Mouse (Mus musculus): ENCODE data around the gene Abcg8. TPM values are rescaled to one million over a fixed set of nuclear protein-coding genes. Genes with fewer than 3 reads are reported as not detected.

Abcg8 gene
- polyA plus RNA-seq, 1 experiment from 2014 or later, result not detected

- Histone ChIP-seq H3K9ac (ENCODE audit: low read length) (no peak overlapping the region), H3K4me1 (ENCODE audit: control insufficient read depth, insufficient read depth, low read length) (peaks cover 6% of the 10 kb centered on the region; the same call in 1 of the 2 replicates), H3K36me3 (ENCODE audit: control insufficient read depth, insufficient read depth, low read length) (no peaks in the 10 kb centered on the region; the same call in 1 of the 2 replicates), H3K4me3 (ENCODE audit: low read depth, low read length) (no peak overlapping the region), H3K27me3 (ENCODE audit: control insufficient read depth, insufficient read depth, low read length) (no peaks in the 10 kb centered on the region), H3K27ac (ENCODE audit: low read depth, low read length) (no peak overlapping the region), H3K4me2 (ENCODE audit: low read depth) (no peak overlapping the region), H3K9me3 (ENCODE audit: control insufficient read depth, low read length) (no peaks in the 10 kb centered on the region)
- 78% methylated on average over 7 of the region's 7 CpGs for WGBS
- DNase-seq (ENCODE audit: low spot score), result no peak
- no peak for ATAC-seq (ENCODE audit: insufficient read depth, low FRiP score, low TSS enrichment)
Measured at GRCm38 (mm10) chr17:84708818-84709217, 32.7 kb downstream of the Abcg8 start.

DNA sequence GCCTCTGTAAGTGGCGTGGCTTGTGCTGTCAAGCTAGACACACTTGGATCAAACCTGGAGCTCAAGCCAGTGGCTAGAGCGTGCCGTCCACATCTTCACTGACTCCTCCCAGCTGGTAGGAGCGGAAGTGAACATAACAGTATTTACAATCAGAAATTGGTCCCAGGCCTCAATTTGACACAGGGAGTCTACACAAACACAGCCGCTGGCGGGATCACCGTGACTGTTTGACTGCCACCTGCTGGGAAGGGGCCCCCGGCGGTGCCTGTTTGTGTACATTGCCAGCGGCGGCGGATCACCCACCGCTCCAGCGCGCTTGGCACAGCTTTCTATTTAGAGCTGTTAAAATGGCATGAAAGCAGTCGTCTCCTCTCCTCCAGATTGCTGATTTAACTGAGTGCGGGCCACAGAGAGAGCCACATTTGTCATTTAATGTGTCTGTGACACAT is 33.3 kb downstream of the Abcg8 start:
- Histone ChIP-seq H3K4me1 (ENCODE audit: control insufficient read depth, insufficient read depth, low read length) (peaks cover 6% of the 10 kb centered on the region; the same call in 1 of the 2 replicates), H3K4me2 (ENCODE audit: low read depth) (no peak overlapping the region), H3K36me3 (ENCODE audit: control insufficient read depth, insufficient read depth, low read length) (no peaks in the 10 kb centered on the region; the same call in 1 of the 2 replicates), H3K27ac (ENCODE audit: low read depth, low read length) (no peak overlapping the region), H3K9me3 (ENCODE audit: control insufficient read depth, low read length) (no peaks in the 10 kb centered on the region), H3K4me3 (ENCODE audit: low read depth, low read length) (no peak overlapping the region), H3K9ac (ENCODE audit: low read length) (no peak overlapping the region), H3K27me3 (ENCODE audit: control insufficient read depth, insufficient read depth, low read length) (no peaks in the 10 kb centered on the region)
- ATAC-seq (ENCODE audit: insufficient read depth, low FRiP score, low TSS enrichment), result peak; percentile 41; the same call in 1 of the 2 replicates
- WGBS, result 38% methylated on average over 17 of the region's 17 CpGs
- peak; percentile 69 for DNase-seq (ENCODE audit: low spot score)

DNA sequence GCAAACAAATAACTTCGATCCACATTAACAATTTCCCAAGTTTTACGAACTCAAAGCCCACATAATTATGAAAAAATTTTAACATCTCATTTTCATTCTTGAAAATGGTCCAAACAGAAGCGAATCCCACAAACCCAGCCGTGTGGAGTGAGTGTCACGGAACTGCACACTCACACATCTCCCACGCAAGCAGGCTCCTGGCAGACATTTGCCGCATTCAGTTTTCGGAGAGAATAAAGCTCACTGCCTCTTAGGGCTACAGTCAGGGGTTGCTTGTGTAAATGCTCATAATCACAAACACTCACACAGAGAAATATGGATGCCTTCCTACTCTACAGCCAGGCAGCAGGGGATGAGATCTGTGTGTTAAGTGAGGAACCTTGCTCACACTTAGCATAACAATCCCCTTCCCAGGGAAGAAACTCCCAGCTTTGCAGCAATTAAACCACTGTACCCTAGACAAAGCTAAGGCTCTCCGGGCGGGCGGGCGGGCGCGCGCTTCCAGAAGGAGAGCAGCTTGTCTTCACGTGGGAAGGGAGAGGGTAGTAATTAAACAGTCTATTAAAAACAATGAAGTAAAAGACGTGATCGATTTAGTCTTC is 37.6 kb downstream of the Abcg8 start:
- Histone ChIP-seq H3K9ac (ENCODE audit: low read length) (no peak overlapping the region), H3K27ac (ENCODE audit: low read depth, low read length) (no peak overlapping the region), H3K9me3 (ENCODE audit: control insufficient read depth, low read length) (no peaks in the 10 kb centered on the region), H3K4me1 (ENCODE audit: control insufficient read depth, insufficient read depth, low read length) (peaks cover 6% of the 10 kb centered on the region; the same call in 1 of the 2 replicates), H3K27me3 (ENCODE audit: control insufficient read depth, insufficient read depth, low read length) (no peaks in the 10 kb centered on the region), H3K4me2 (ENCODE audit: low read depth) (no peak overlapping the region), H3K36me3 (ENCODE audit: control insufficient read depth, insufficient read depth, low read length) (no peaks in the 10 kb centered on the region), H3K4me3 (ENCODE audit: low read depth, low read length) (no peak overlapping the region)
- WGBS, result 79% methylated on average over 18 of the region's 18 CpGs
- ATAC-seq (ENCODE audit: insufficient read depth, low FRiP score, low TSS enrichment), result no peak
- no peak for DNase-seq (ENCODE audit: low spot score)

DNA sequence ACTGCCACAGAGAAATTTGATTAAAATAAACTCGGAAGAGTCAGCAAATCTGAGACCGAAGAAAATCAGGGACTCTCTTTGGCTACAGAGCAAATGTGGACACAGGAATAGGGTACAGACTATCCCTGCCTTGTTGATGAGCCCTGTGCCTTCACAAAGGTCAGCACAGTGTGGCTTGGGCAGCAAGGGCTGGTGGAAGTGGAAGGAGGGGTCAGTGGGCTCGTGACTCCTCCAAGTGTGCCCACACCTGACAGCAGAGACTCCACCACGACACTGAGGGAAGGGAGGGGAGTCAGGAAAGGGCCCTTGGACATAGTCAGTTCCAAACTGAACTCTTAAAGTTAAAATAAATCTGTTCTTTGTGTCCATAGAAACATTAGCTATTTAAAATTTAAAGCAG is 38.8 kb downstream of the Abcg8 start:
- Histone ChIP-seq H3K4me1 (ENCODE audit: control insufficient read depth, insufficient read depth, low read length) (no peaks in the 10 kb centered on the region), H3K4me3 (ENCODE audit: low read depth, low read length) (no peak overlapping the region), H3K4me2 (ENCODE audit: low read depth) (no peak overlapping the region), H3K27ac (ENCODE audit: low read depth, low read length) (no peak overlapping the region), H3K27me3 (ENCODE audit: control insufficient read depth, insufficient read depth, low read length) (no peaks in the 10 kb centered on the region), H3K9me3 (ENCODE audit: control insufficient read depth, low read length) (no peaks in the 10 kb centered on the region), H3K36me3 (ENCODE audit: control insufficient read depth, insufficient read depth, low read length) (no peaks in the 10 kb centered on the region), H3K9ac (ENCODE audit: low read length) (no peak overlapping the region)
- 64% methylated on average over 4 of the region's 4 CpGs for WGBS
- no peak for ATAC-seq (ENCODE audit: insufficient read depth, low FRiP score, low TSS enrichment)
- no peak for DNase-seq (ENCODE audit: low spot score)

GRCm38 (mm10) chr17:84716252-84716872 is 40.3 kb downstream of the Abcg8 start:
- no peaks in the 10 kb centered on the region for H3K36me3 ChIP-seq (ENCODE audit: control insufficient read depth, insufficient read depth, low read length)
- DNase-seq (ENCODE audit: low spot score) (no peak), ATAC-seq (ENCODE audit: insufficient read depth, low FRiP score, low TSS enrichment) (no peak)

GRCm38 (mm10) chr17:84717416-84717815 is 41.3 kb downstream of the Abcg8 start:
- no peaks in the 10 kb centered on the region for H3K4me1 ChIP-seq (ENCODE audit: control insufficient read depth, insufficient read depth, low read length)
- no peak overlapping the region for H3K27ac ChIP-seq (ENCODE audit: low read depth, low read length)
- ATAC-seq (ENCODE audit: insufficient read depth, low FRiP score, low TSS enrichment) (no peak), DNase-seq (ENCODE audit: low spot score) (no peak)
- WGBS, result 84% methylated on average over 5 of the region's 5 CpGs
- no peaks in the 10 kb centered on the region; the same call in 1 of the 2 replicates for H3K36me3 ChIP-seq (ENCODE audit: control insufficient read depth, insufficient read depth, low read length)
- H3K4me3 ChIP-seq (ENCODE audit: low read depth, low read length), result no peak overlapping the region
- H3K4me2 ChIP-seq (ENCODE audit: low read depth), result no peak overlapping the region
- no peaks in the 10 kb centered on the region for H3K9me3 ChIP-seq (ENCODE audit: control insufficient read depth, low read length)
- no peaks in the 10 kb centered on the region for H3K27me3 ChIP-seq (ENCODE audit: control insufficient read depth, insufficient read depth, low read length)
- no peak overlapping the region for H3K9ac ChIP-seq (ENCODE audit: low read length)

More at GRCm38 (mm10) chr17:84716252-84716872, 40.3 kb downstream of the Abcg8 start:
- Histone ChIP-seq H3K4me1 (ENCODE audit: control insufficient read depth, insufficient read depth, low read length) (no peaks in the 10 kb centered on the region), H3K27ac (ENCODE audit: low read depth, low read length) (no peak overlapping the region), H3K4me2 (ENCODE audit: low read depth) (no peak overlapping the region), H3K9me3 (ENCODE audit: control insufficient read depth, low read length) (no peaks in the 10 kb centered on the region), H3K9ac (ENCODE audit: low read length) (no peak overlapping the region), H3K4me3 (ENCODE audit: low read depth, low read length) (no peak overlapping the region), H3K27me3 (ENCODE audit: control insufficient read depth, insufficient read depth, low read length) (no peaks in the 10 kb centered on the region)
- WGBS, result 59% methylated on average over 16 of the region's 16 CpGs

- WGBS, result 92% methylated on average over 3 of the region's 3 CpGs
- Histone ChIP-seq H3K36me3 (ENCODE audit: control insufficient read depth, insufficient read depth, low read length) (no peaks in the 10 kb centered on the region; the same call in 1 of the 2 replicates), H3K27me3 (ENCODE audit: control insufficient read depth, insufficient read depth, low read length) (no peaks in the 10 kb centered on the region), H3K9me3 (ENCODE audit: control insufficient read depth, low read length) (no peaks in the 10 kb centered on the region), H3K9ac (ENCODE audit: low read length) (no peak overlapping the region), H3K4me3 (ENCODE audit: low read depth, low read length) (no peak overlapping the region), H3K27ac (ENCODE audit: low read depth, low read length) (no peak overlapping the region), H3K4me2 (ENCODE audit: low read depth) (no peak overlapping the region), H3K4me1 (ENCODE audit: control insufficient read depth, insufficient read depth, low read length) (no peaks in the 10 kb centered on the region)
- DNase-seq (ENCODE audit: low spot score), result no peak
- ATAC-seq (ENCODE audit: insufficient read depth, low FRiP score, low TSS enrichment), result no peak
Measured at GRCm38 (mm10) chr17:84719105-84719504, 43.0 kb downstream of the Abcg8 start.

DNA sequence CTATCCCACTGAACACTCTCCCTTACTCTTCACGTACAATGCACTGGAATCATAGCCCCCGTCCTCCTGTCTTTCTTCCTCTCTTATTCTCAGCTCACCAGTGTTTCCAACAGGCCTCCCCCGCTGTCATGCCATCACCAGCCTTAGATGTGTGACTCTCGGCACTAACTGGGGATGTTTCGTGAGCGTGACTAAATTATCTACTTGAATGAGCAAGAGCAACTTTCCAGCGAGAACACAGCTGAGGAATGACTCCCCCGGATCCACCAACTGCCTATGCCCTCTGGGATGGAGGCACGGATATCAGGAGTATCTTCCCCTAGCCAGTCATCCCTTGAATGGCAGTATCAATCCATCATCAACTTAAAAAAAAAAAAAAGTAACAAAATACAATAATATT is 47.9 kb downstream of the Abcg8 start:
- no peak overlapping the region for H3K4me3 ChIP-seq (ENCODE audit: low read depth, low read length)
- WGBS, result 74% methylated on average over 9 of the region's 9 CpGs
- no peaks in the 10 kb centered on the region; the same call in 1 of the 2 replicates for H3K36me3 ChIP-seq (ENCODE audit: control insufficient read depth, insufficient read depth, low read length)

DNA sequence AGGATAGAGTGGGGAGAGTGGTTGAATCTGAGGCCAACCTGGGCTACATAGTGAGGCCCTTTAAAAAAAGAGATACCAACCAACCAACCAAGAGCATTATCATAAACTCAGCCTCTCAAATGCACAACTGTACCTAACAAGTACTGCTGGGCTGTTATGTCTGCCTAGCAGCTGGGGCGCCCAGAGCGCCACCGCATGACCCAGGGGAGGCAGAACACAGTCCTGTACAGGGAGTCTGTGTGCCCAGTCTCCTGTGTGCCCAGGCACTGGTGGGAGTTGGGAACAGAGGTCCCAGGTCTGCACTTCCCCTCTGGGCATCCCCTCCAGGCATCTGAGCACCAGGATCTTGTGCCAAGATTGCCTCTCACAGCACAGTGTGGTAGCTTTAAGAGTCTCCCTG is 49.1 kb downstream of the Abcg8 start:
- Histone ChIP-seq H3K9me3 (ENCODE audit: control insufficient read depth, low read length) (no peaks in the 10 kb centered on the region), H3K36me3 (ENCODE audit: control insufficient read depth, insufficient read depth, low read length) (peaks cover under 1% of the 10 kb centered on the region; the same call in 1 of the 2 replicates), H3K4me2 (ENCODE audit: low read depth) (no peak overlapping the region), H3K4me3 (ENCODE audit: low read depth, low read length) (no peak overlapping the region), H3K9ac (ENCODE audit: low read length) (no peak overlapping the region), H3K4me1 (ENCODE audit: control insufficient read depth, insufficient read depth, low read length) (no peaks in the 10 kb centered on the region), H3K27ac (ENCODE audit: low read depth, low read length) (no peak overlapping the region), H3K27me3 (ENCODE audit: control insufficient read depth, insufficient read depth, low read length) (no peaks in the 10 kb centered on the region)
- ATAC-seq (ENCODE audit: insufficient read depth, low FRiP score, low TSS enrichment) (no peak), DNase-seq (ENCODE audit: low spot score) (no peak)
- 94% methylated on average over 3 of the region's 3 CpGs for WGBS

More for the DNA sequence above, 47.9 kb downstream of the Abcg8 start:
- DNase-seq (ENCODE audit: low spot score) (no peak), ATAC-seq (ENCODE audit: insufficient read depth, low FRiP score, low TSS enrichment) (no peak)
- H3K9ac ChIP-seq (ENCODE audit: low read length), result no peak overlapping the region
- no peaks in the 10 kb centered on the region for H3K9me3 ChIP-seq (ENCODE audit: control insufficient read depth, low read length)
- no peaks in the 10 kb centered on the region for H3K4me1 ChIP-seq (ENCODE audit: control insufficient read depth, insufficient read depth, low read length)
- no peaks in the 10 kb centered on the region for H3K27me3 ChIP-seq (ENCODE audit: control insufficient read depth, insufficient read depth, low read length)
- no peak overlapping the region for H3K27ac ChIP-seq (ENCODE audit: low read depth, low read length)
- H3K4me2 ChIP-seq (ENCODE audit: low read depth), result no peak overlapping the region
